Mouse (Mus musculus): Measurements from ENCODE around the gene Klb.

DNA sequence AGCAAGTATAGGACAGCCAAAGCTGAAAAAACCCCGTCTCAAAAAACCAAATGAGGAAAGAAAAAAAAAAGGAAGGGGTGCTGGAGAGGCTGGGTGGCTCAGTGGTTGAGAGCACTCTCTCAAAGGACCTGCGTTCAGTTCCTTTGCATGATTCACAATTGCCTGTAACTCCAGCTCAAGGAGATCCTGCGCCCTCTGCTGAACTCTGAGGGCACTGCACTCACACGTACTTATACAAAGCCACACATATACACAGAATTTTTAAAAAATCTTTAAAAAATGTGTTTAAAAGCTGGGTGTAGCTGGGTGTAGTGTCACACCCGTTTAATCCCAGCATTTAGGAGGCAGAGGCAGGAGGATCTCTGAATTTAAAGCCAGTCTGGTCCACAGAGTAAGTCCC, 6.9 kb downstream of the Klb start:
- no peak for TF ChIP-seq CTCF (IDR thresholded peaks at IDR 0.05; ENCODE audit: control insufficient read depth, insufficient read depth, insufficient read length)
- no peak for TF ChIP-seq USF1 (IDR thresholded peaks at IDR 0.05; ENCODE audit: low read depth)
- no peak for TF ChIP-seq MYOG (IDR thresholded peaks at IDR 0.05; ENCODE audit: control insufficient read depth, extremely low read depth, insufficient read length)
- TF ChIP-seq FOSL1 (IDR thresholded peaks at IDR 0.05; ENCODE audit: insufficient read depth, low read length, poor library complexity, severe bottlenecking), result no peak
- TF ChIP-seq MYOD1 (IDR thresholded peaks at IDR 0.05; ENCODE audit: control insufficient read depth, insufficient read length, low read depth), result no peak
- TF ChIP-seq CEBPB (IDR thresholded peaks at IDR 0.05; ENCODE audit: low read depth), result no peak
- TF ChIP-seq MAX (IDR thresholded peaks at IDR 0.05), result no peak

Data from C2C12 (cell line).